Mouse (Mus musculus): ENCODE measurements around the gene Hs6st3. TPM values are rescaled to one million over a fixed set of nuclear protein-coding genes. Genes with fewer than 3 reads are reported as not detected.
"Not testable (repeated sequence)": the region's sequence is repeated elsewhere in the genome, so short reads cannot be mapped to it uniquely, and the experiment has no call there.

The Hs6st3 gene
- polyA plus RNA-seq, 1 experiment from 2014 or later: 0.11 TPM

DNA sequence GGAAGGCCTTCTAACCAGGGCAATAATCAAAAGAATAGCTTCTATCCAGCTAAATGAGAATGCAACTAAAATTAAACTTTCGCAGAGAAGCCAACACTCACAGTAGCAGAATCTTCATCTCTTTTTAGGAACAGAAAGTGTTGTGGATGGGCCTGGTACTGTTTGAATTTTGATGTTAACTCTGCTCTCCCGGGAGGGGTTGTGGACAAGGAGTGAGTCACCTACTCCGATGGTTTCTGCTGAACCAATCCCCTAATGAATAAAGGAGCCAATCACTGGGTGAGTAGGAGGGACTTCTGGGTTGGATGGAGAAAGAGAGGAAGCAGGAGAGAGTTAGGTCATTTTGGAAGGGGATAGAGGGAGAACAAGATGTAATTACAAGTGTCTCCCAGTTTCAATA is 117.3 kb downstream of the Hs6st3 start:
- Histone ChIP-seq H3K4me1 (replicated peaks; ENCODE audit: control insufficient read depth, insufficient read depth) (no peaks in the 10 kb centered on the region), H3K27ac (replicated peaks) (no peak overlapping the region), H3K4me3 (ENCODE audit: low read depth, low read length) (no peak overlapping the region), H3K27me3 (ENCODE audit: control insufficient read depth, insufficient read depth, low read length) (no peaks in the 10 kb centered on the region), H3K36me3 (ENCODE audit: control insufficient read depth, insufficient read depth, low read length) (no peaks in the 10 kb centered on the region), H3K9ac (ENCODE audit: low read length) (no peak overlapping the region), H3K9me3 (ENCODE audit: control insufficient read depth, low read length) (no peaks in the 10 kb centered on the region), H3K4me2 (replicated peaks; ENCODE audit: low read depth) (no peak overlapping the region)
- TF ChIP-seq EP300 (optimal IDR thresholded peaks at IDR 0.05) (no peak), CTCF (IDR thresholded peaks at IDR 0.05; ENCODE audit: low read depth) (no peak)
- WGBS: 63% methylated on average over 3 of the region's 3 CpGs
- ATAC-seq (ENCODE audit: low FRiP score, low TSS enrichment) (no peak), DNase-seq (ENCODE audit: low spot score) (no peak)

DNA sequence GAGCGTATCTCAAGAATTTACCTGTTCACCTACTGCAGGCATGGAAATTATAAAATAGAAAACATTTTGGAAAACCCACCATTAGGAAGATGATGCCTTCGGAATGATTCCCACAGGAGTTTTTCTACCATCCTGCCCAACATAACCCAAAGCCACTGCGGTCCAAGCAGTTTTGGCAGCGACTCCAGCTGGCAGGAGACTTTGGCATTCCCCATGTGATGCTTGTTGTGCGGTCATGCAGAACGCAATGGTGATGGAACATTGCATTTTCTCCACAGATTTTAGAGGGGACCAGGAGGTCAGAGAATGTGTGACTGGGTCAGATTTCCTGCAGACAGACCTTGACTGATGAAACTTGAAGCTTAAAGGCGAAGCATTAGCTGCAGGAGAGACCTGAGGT is 118.9 kb downstream of the Hs6st3 start:
- Histone ChIP-seq H3K4me1 (replicated peaks; ENCODE audit: control insufficient read depth, insufficient read depth) (no peaks in the 10 kb centered on the region), H3K36me3 (ENCODE audit: control insufficient read depth, insufficient read depth, low read length) (no peaks in the 10 kb centered on the region), H3K4me2 (replicated peaks; ENCODE audit: low read depth) (no peak overlapping the region), H3K27ac (replicated peaks) (no peak overlapping the region), H3K9me3 (ENCODE audit: control insufficient read depth, low read length) (no peaks in the 10 kb centered on the region), H3K9ac (ENCODE audit: low read length) (no peak overlapping the region), H3K27me3 (ENCODE audit: control insufficient read depth, insufficient read depth, low read length) (no peaks in the 10 kb centered on the region), H3K4me3 (ENCODE audit: low read depth, low read length) (no peak overlapping the region)
- DNase-seq (ENCODE audit: low spot score): no peak
- ATAC-seq (ENCODE audit: low FRiP score, low TSS enrichment): no peak
- TF ChIP-seq CTCF (IDR thresholded peaks at IDR 0.05; ENCODE audit: low read depth) (no peak), EP300 (optimal IDR thresholded peaks at IDR 0.05) (no peak)
- WGBS: 88% methylated on average over 7 of the region's 7 CpGs

DNA sequence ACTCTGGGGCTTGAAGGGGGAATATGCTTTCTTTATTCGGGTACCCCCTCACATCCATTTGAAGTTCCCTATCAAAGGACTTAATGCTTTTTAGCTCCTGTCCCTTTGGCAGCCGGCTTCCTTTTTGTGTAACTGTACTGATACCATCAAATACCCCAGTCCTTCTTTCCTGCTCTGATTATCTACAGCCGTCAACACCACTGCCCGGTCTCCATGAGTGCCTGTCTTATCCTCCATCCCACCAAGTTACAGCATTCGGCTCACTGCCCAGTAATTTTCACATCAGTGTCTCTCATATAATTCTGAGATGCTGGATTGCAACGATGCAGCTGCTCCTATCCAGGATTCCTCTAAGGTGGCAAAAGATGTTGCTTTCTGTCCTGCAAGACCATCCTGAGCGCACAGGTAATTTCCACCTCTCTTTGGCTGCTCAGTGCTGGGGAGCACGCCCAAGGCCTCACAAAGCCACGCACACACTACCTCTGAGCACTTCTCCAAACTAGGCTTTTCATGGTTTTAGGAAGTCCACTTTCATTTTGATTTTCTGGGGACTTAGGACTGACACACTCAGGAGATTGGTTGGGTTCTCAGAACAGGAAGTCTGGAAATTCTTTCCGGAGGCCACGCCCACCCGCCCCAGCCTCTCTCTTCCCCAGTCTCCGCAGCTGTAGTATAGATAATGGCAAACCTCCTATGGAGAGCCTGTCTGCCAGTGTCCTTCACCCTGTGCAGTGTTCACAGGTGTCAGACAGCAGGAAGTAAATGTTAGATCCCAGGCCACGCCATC is 122.2 kb downstream of the Hs6st3 start:
- 68% methylated on average over 14 of the region's 14 CpGs for WGBS
- no peak overlapping the region for H3K4me2 ChIP-seq (replicated peaks; ENCODE audit: low read depth)
- H3K9me3 ChIP-seq (ENCODE audit: control insufficient read depth, low read length): no peaks in the 10 kb centered on the region
- TF ChIP-seq EP300 (optimal IDR thresholded peaks at IDR 0.05): no peak
- no peak for TF ChIP-seq CTCF (IDR thresholded peaks at IDR 0.05; ENCODE audit: low read depth)
- no peaks in the 10 kb centered on the region for H3K4me1 ChIP-seq (replicated peaks; ENCODE audit: control insufficient read depth, insufficient read depth)
- DNase-seq (ENCODE audit: low spot score): no peak
- no peak overlapping the region for H3K9ac ChIP-seq (ENCODE audit: low read length)
- H3K4me3 ChIP-seq (ENCODE audit: low read depth, low read length): no peak overlapping the region
- no peaks in the 10 kb centered on the region for H3K36me3 ChIP-seq (ENCODE audit: control insufficient read depth, insufficient read depth, low read length)
- ATAC-seq (ENCODE audit: low FRiP score, low TSS enrichment): no peak
- H3K27ac ChIP-seq (replicated peaks): no peak overlapping the region
- H3K27me3 ChIP-seq (ENCODE audit: control insufficient read depth, insufficient read depth, low read length): no peaks in the 10 kb centered on the region

DNA sequence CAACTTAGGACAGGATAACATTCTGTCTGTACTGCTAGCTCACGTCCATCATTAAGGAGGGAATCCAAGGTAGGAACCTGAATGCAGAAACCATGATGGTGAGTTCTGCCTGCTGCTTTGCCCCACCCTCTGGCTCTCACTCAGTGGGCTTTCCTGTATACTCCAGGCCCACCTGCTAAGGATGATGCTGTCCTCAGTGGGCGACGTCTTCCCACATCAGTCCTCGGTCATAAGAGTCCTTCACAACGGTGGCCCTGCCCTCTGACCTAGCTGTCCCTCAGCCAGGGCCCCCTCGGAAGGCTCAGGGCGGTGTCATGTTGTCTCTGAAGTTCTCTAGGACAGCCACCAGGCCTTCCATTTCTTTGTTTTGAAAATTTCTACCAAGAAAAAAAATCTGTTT is 128.2 kb downstream of the Hs6st3 start:
- no peak overlapping the region for H3K27ac ChIP-seq (replicated peaks)
- H3K27me3 ChIP-seq (ENCODE audit: control insufficient read depth, insufficient read depth, low read length): no peaks in the 10 kb centered on the region
- no peaks in the 10 kb centered on the region for H3K4me1 ChIP-seq (replicated peaks; ENCODE audit: control insufficient read depth, insufficient read depth)
- H3K4me3 ChIP-seq (ENCODE audit: low read depth, low read length): no peak overlapping the region
- H3K9ac ChIP-seq (ENCODE audit: low read length): no peak overlapping the region
- no peaks in the 10 kb centered on the region for H3K36me3 ChIP-seq (ENCODE audit: control insufficient read depth, insufficient read depth, low read length)
- H3K9me3 ChIP-seq (ENCODE audit: control insufficient read depth, low read length): no peaks in the 10 kb centered on the region
- no peak for TF ChIP-seq EP300 (optimal IDR thresholded peaks at IDR 0.05)
- TF ChIP-seq CTCF (IDR thresholded peaks at IDR 0.05; ENCODE audit: low read depth): no peak
- WGBS: 72% methylated on average over 7 of the region's 7 CpGs
- ATAC-seq (ENCODE audit: low FRiP score, low TSS enrichment) (no peak), DNase-seq (ENCODE audit: low spot score) (no peak)
- no peak overlapping the region for H3K4me2 ChIP-seq (replicated peaks; ENCODE audit: low read depth)

DNA sequence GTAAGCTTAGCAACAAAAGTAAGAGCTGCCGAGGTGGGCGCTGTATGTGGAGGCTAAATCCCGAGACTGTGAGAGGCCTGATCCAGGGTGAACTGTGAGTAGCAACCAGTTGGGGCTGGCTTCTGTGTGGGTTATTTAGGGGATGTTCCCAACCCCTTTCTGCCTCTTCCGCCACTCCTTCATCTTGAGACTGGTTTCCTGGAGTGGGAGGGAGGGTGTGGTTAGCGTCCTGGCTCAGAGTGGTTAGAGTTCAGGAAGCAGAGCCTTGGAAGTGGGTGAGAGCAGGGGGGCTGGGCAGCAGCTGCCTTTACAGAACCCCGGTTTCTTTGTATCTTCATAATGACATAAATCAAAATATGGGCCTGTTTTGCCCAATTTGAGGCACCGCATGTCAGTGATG is 134.9 kb downstream of the Hs6st3 start:
- Histone ChIP-seq H3K4me1 (replicated peaks; ENCODE audit: control insufficient read depth, insufficient read depth) (no peaks in the 10 kb centered on the region), H3K9me3 (ENCODE audit: control insufficient read depth, low read length) (no peaks in the 10 kb centered on the region), H3K27ac (replicated peaks) (no peak overlapping the region), H3K9ac (ENCODE audit: low read length) (no peak overlapping the region), H3K27me3 (ENCODE audit: control insufficient read depth, insufficient read depth, low read length) (no peaks in the 10 kb centered on the region), H3K4me3 (ENCODE audit: low read depth, low read length) (no peak overlapping the region), H3K4me2 (replicated peaks; ENCODE audit: low read depth) (no peak overlapping the region), H3K36me3 (ENCODE audit: control insufficient read depth, insufficient read depth, low read length) (no peaks in the 10 kb centered on the region)
- 52% methylated on average over 7 of the region's 7 CpGs for WGBS
- TF ChIP-seq CTCF (IDR thresholded peaks at IDR 0.05; ENCODE audit: low read depth) (no peak), EP300 (optimal IDR thresholded peaks at IDR 0.05) (no peak)
- DNase-seq (ENCODE audit: low spot score) (no peak), ATAC-seq (ENCODE audit: low FRiP score, low TSS enrichment) (no peak)

DNA sequence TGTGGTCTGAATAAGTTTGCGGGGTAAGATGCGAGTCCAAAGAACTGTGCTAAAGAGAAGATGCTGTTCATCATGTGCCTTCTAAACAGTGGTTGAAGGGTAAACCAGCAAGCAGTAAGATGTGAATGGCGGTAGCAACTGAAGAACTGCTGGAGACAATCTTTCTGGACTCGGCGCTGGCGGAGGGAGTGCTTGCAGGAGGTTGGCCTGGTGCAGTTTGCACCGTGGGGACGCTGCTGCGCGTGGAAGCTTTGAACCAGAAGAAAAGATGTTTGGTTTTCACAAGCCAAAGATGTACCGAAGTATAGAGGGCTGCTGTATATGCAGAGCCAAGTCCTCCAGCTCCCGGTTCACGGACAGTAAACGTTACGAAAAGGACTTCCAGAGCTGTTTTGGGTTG is 140.0 kb downstream of the Hs6st3 start:
- not testable (repeated sequence) for ATAC-seq (ENCODE audit: low FRiP score, low TSS enrichment); H3K4me2 ChIP-seq (replicated peaks; ENCODE audit: low read depth); H3K27me3 ChIP-seq (ENCODE audit: control insufficient read depth, insufficient read depth, low read length); H3K9me3 ChIP-seq (ENCODE audit: control insufficient read depth, low read length); H3K4me1 ChIP-seq (replicated peaks; ENCODE audit: control insufficient read depth, insufficient read depth); H3K27ac ChIP-seq (replicated peaks); H3K36me3 ChIP-seq (ENCODE audit: control insufficient read depth, insufficient read depth, low read length); DNase-seq (ENCODE audit: low spot score); H3K4me3 ChIP-seq (ENCODE audit: low read depth, low read length); H3K9ac ChIP-seq (ENCODE audit: low read length)
- 97% methylated on average over 10 of the region's 15 CpGs for WGBS
